Mouse (Mus musculus): ENCODE results near the gene Rgl1. TPM values are rescaled to one million over a fixed set of nuclear protein-coding genes. Genes with fewer than 3 reads are reported as not detected.

Rgl1 gene
- polyA plus RNA-seq, 2 experiments: 5.4 to 8.6 TPM

DNA sequence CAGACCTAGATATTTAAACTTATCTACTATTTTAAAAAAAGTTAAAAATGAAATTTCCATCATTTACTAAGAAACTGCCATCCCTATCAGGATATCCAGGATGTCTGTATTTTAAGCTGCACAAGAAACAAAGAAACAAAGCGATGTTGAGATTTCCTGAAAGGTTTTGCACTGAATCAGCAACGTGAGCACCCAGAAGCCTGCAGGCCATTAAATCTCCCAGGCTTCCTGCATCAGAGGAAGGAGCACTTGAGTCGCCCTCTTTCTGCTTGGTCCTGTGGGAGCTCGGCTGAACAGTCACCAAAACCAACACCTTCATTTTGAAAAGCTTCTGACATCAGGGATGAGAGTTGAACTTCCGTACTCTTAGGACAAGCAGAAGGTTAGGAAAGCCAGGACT, 187.2 kb downstream of the Rgl1 start:
- H3K27me3 ChIP-seq (ENCODE audit: control insufficient read depth, insufficient read depth, low read length): no peaks in the 10 kb centered on the region; the same call in 1 of the 2 replicates
- H3K27ac ChIP-seq: no peak overlapping the region
- no peaks in the 10 kb centered on the region for H3K9me3 ChIP-seq (ENCODE audit: control insufficient read depth, low read length)
- no peaks in the 10 kb centered on the region for H3K36me3 ChIP-seq (replicated peaks; ENCODE audit: control insufficient read depth, insufficient read depth, low read depth)
- ATAC-seq (ENCODE audit: insufficient read depth) (no peak), DNase-seq (ENCODE audit: low read depth in 3 of 3, low spot score in 3 of 3) (no peak)
- H3K4me3 ChIP-seq (ENCODE audit: insufficient read depth in 1 of 2, low read depth in 2 of 2, low read length in 2 of 2): no peak overlapping the region
- 47% methylated on average over 5 of the region's 5 CpGs for WGBS (ENCODE audit: insufficient replicate concordance)
- TF ChIP-seq CTCF (IDR thresholded peaks at IDR 0.05; ENCODE audit: low read depth): no peak
- TF ChIP-seq EP300 (IDR thresholded peaks at IDR 0.05; ENCODE audit: low read depth): no peak
- H3K9ac ChIP-seq (replicated peaks): no peak overlapping the region
- peaks cover 0 to 7% of the 10 kb centered on the region in 2 experiments; a peak in 1 of 4 replicates for H3K4me1 ChIP-seq (replicated peaks; ENCODE audit: control insufficient read depth in 2 of 2, insufficient read depth in 2 of 2, low read length in 1 of 2)
- no peak overlapping the region for H3K4me2 ChIP-seq (ENCODE audit: low read depth)

DNA sequence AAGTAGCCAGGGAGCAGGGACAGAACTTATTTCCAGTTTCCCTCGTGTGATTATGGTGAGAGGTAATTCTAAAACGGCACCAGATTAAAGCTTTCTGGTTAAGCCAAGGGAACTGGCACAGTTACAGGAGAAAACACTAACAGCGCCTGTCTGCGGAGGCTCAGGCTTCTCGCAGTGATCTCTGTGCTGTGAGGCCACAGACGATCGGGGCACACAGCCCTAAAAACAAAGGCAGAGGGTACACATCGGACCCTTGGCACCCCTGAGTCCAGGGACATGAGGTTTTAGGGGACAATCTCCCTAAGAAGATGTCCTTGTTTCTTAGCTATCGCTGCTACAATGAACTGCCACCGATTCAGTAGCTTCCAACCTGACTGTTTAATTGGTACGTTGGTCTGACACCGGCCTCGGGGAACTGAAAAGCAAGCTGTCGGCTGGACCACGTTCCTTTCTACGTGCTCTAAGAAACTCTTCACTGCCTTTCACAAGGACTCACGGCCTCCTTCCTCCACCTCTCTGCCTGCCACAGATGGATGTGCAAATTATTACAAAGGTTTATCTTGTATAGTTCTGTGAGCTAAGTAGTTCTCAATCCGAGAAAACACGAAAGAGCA, 187.9 kb downstream of the Rgl1 start:
- no peak for DNase-seq (ENCODE audit: low read depth in 3 of 3, low spot score in 3 of 3)
- Histone ChIP-seq H3K4me3 (ENCODE audit: insufficient read depth in 1 of 2, low read depth in 2 of 2, low read length in 2 of 2) (no peak overlapping the region), H3K27ac (no peak overlapping the region), H3K4me2 (ENCODE audit: low read depth) (no peak overlapping the region), H3K9me3 (ENCODE audit: control insufficient read depth, low read length) (no peaks in the 10 kb centered on the region), H3K4me1 (replicated peaks; ENCODE audit: control insufficient read depth in 2 of 2, insufficient read depth in 2 of 2, low read length in 1 of 2) (peaks cover 0 to 13% of the 10 kb centered on the region in 2 experiments; a peak in 3 of 4 replicates), H3K27me3 (ENCODE audit: control insufficient read depth, insufficient read depth, low read length) (no peaks in the 10 kb centered on the region; the same call in 1 of the 2 replicates), H3K36me3 (replicated peaks; ENCODE audit: control insufficient read depth, insufficient read depth, low read depth) (no peaks in the 10 kb centered on the region), H3K9ac (replicated peaks) (no peak overlapping the region)
- ATAC-seq (ENCODE audit: insufficient read depth): no peak
- TF ChIP-seq EP300 (IDR thresholded peaks at IDR 0.05; ENCODE audit: low read depth) (no peak), CTCF (IDR thresholded peaks at IDR 0.05; ENCODE audit: low read depth) (no peak)
- 71% methylated on average over 19 of the region's 19 CpGs for WGBS (ENCODE audit: insufficient replicate concordance)

DNA sequence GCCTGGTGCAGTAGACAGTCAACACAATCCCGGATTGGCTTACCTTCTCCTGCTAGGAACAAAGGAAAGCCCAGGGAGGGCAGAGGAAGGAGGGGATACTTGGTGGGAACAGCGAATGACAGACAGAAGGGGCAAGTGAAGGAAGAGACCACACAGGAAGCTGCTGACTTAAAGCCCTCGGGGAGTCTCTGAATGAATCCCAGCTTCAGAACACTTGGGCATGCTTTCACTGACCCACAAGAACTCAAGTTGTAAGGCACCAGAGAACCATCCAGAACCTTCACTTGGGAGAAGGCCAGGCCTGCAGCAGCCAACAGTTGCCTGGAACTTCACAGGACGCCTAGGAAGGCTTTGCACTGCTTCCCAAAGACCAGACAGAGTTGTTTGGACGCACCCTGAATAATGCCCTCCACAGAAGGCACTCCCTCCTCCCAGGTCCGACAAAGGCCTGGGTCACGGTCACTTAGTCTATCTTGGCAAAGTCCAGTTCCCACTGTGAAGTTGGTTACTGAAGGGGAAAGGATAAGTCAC, 189.5 kb downstream of the Rgl1 start:
- H3K9ac ChIP-seq (replicated peaks): no peak overlapping the region
- H3K27me3 ChIP-seq (ENCODE audit: control insufficient read depth, insufficient read depth, low read length): no peaks in the 10 kb centered on the region
- no peak overlapping the region for H3K4me3 ChIP-seq (ENCODE audit: insufficient read depth in 1 of 2, low read depth in 2 of 2, low read length in 2 of 2)
- peaks cover 0 to 13% of the 10 kb centered on the region in 2 experiments; a peak in 3 of 4 replicates for H3K4me1 ChIP-seq (replicated peaks; ENCODE audit: control insufficient read depth in 2 of 2, insufficient read depth in 2 of 2, low read length in 1 of 2)
- no peaks in the 10 kb centered on the region for H3K36me3 ChIP-seq (replicated peaks; ENCODE audit: control insufficient read depth, insufficient read depth, low read depth)
- DNase-seq (ENCODE audit: low read depth in 3 of 3, low spot score in 3 of 3) (no peak), ATAC-seq (ENCODE audit: insufficient read depth) (no peak)
- no peak overlapping the region for H3K4me2 ChIP-seq (ENCODE audit: low read depth)
- 53% methylated on average over 7 of the region's 7 CpGs for WGBS (ENCODE audit: insufficient replicate concordance)
- no peaks in the 10 kb centered on the region for H3K9me3 ChIP-seq (ENCODE audit: control insufficient read depth, low read length)
- no peak for TF ChIP-seq EP300 (IDR thresholded peaks at IDR 0.05; ENCODE audit: low read depth)
- no peak for TF ChIP-seq CTCF (IDR thresholded peaks at IDR 0.05; ENCODE audit: low read depth)
- no peak overlapping the region for H3K27ac ChIP-seq

DNA sequence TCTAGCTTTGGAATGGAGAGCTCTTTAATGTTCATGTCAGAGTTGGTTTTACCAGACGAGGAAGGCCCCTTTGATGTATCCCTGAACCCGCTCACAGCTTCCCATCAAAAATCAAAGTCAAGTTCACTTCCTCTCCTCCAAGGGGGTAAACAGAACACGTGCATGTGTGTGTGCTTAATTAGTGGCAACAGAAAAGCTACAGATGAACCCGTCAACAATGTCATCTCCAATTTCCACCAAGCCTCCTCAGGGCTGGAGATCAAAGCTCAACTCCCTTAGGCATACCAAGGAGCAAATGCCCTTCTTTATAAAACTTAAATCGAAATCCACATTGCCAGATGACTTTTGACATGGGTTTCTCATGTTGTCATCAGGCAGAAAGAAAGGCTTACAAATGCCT, 191.1 kb downstream of the Rgl1 start:
- DNase-seq (ENCODE audit: low read depth in 3 of 3, low spot score in 3 of 3): no peak
- ATAC-seq (ENCODE audit: insufficient read depth): no peak
- Histone ChIP-seq H3K4me2 (ENCODE audit: low read depth) (no peak overlapping the region), H3K27ac (no peak overlapping the region), H3K4me1 (replicated peaks; ENCODE audit: control insufficient read depth in 2 of 2, insufficient read depth in 2 of 2, low read length in 1 of 2) (peaks cover 0 to 13% of the 10 kb centered on the region in 2 experiments; a peak in 3 of 4 replicates), H3K9ac (replicated peaks) (no peak overlapping the region), H3K36me3 (replicated peaks; ENCODE audit: control insufficient read depth, insufficient read depth, low read depth) (no peaks in the 10 kb centered on the region), H3K9me3 (ENCODE audit: control insufficient read depth, low read length) (no peaks in the 10 kb centered on the region), H3K27me3 (ENCODE audit: control insufficient read depth, insufficient read depth, low read length) (no peaks in the 10 kb centered on the region), H3K4me3 (ENCODE audit: insufficient read depth in 1 of 2, low read depth in 2 of 2, low read length in 2 of 2) (no peak overlapping the region)
- no peak for TF ChIP-seq CTCF (IDR thresholded peaks at IDR 0.05; ENCODE audit: low read depth)
- TF ChIP-seq EP300 (IDR thresholded peaks at IDR 0.05; ENCODE audit: low read depth): no peak
- WGBS (ENCODE audit: insufficient replicate concordance): 46% methylated on average over 5 of the region's 5 CpGs

DNA sequence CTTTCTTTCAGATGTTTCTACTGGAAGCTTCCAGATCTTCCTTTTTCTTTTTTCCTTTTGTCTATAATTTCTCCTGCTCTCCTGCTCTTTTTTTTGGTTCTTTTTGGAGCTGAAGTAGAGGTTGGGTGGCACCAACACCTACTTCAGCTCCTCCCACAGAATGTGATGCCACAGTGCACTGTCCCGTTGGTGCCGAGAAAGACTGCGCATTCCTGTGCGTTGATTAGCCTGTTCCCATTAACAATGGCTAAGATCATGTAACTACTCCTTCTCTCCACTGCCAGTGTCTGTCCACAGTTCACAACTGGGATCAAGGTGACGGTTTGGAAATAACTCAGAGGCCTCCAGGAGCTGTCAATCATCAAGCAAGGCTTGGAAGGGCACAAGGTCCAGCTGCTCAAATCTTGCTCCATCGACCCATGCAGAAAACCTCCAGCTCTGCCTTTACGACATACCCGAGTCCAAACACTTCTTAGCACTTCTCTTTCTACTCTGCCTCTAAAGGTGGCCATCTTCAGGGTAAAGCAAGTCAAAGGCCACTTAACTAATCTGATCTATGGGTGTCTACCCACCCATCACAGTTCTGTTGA, 192.6 kb downstream of the Rgl1 start:
- no peak overlapping the region for H3K9ac ChIP-seq (replicated peaks)
- H3K4me1 ChIP-seq (replicated peaks; ENCODE audit: control insufficient read depth in 2 of 2, insufficient read depth in 2 of 2, low read length in 1 of 2): peaks cover 0 to 13% of the 10 kb centered on the region in 2 experiments; a peak in 3 of 4 replicates
- TF ChIP-seq EP300 (IDR thresholded peaks at IDR 0.05; ENCODE audit: low read depth) (no peak), CTCF (IDR thresholded peaks at IDR 0.05; ENCODE audit: low read depth) (no peak)
- ATAC-seq (ENCODE audit: insufficient read depth): no peak
- WGBS (ENCODE audit: insufficient replicate concordance): 51% methylated on average over 8 of the region's 8 CpGs
- no peak for DNase-seq (ENCODE audit: low read depth in 3 of 3, low spot score in 3 of 3)
- H3K27me3 ChIP-seq (ENCODE audit: control insufficient read depth, insufficient read depth, low read length): no peaks in the 10 kb centered on the region
- H3K27ac ChIP-seq: no peak overlapping the region
- H3K4me3 ChIP-seq (ENCODE audit: insufficient read depth in 1 of 2, low read depth in 2 of 2, low read length in 2 of 2): no peak overlapping the region
- no peak overlapping the region for H3K4me2 ChIP-seq (ENCODE audit: low read depth)
- no peaks in the 10 kb centered on the region for H3K9me3 ChIP-seq (ENCODE audit: control insufficient read depth, low read length)
- no peaks in the 10 kb centered on the region for H3K36me3 ChIP-seq (replicated peaks; ENCODE audit: control insufficient read depth, insufficient read depth, low read depth)
